Comparison of ENCODE assay signal across 8 mouse cellular contexts in genomic region chr4:133584059-133584951, GRCm38 (mm10). TPM values are rescaled to one million over a fixed set of nuclear protein-coding genes. Genes with fewer than 3 reads are reported as not detected.
DNase-seq lines count a peak whose midpoint lies in the region; ATAC-seq and TF ChIP-seq lines count a peak whose summit lies in the region.

Gene Gpn2 (plus strand): TSS chr4:133584362.

- no peak for TF ChIP-seq EP300 in MEL (IDR thresholded peaks at IDR 0.05; ENCODE audit: low read depth in 1 of 2, low read length in 2 of 2)

- H3K4me1 ChIP-seq in MEL (ENCODE audit: control insufficient read depth in 1 of 2, insufficient read depth in 2 of 2, low read length in 2 of 2) = peaks cover 0 to 6% of the 10 kb centered on the region in 2 experiments; a peak in 2 of 4 replicates
- peaks cover 5% of the 10 kb centered on the region for H3K4me1 ChIP-seq in forebrain, postnatal 0 days (ENCODE audit: insufficient read depth)
- 0 out of 2 replicates have a peak, but pooled peaks cover 5% of the 10 kb centered on the region for H3K4me1 ChIP-seq in lung, embryonic 14.5 days (ENCODE audit: insufficient read depth)
- H3K4me1 ChIP-seq in olfactory bulb, adult 2 months (ENCODE audit: control insufficient read depth, insufficient read depth, low read length) = peaks cover 8% of the 10 kb centered on the region

- H3K9ac ChIP-seq in MEL (ENCODE audit: control insufficient read depth, low read depth, low read length, poor library complexity, severe bottlenecking) = peak within 1 kb of the TSS; percentile 85
- peak within 1 kb of the TSS; percentile 88 for H3K9ac ChIP-seq in forebrain, postnatal 0 days
- H3K9ac ChIP-seq in lung, embryonic 14.5 days = peak within 1 kb of the TSS; percentile 72

- peak; percentile 65 to 89; a peak in 3 of 4 replicates for TF ChIP-seq POLR2A in MEL (IDR thresholded peaks at IDR 0.05; ENCODE audit: control insufficient read depth in 1 of 2, insufficient read depth in 1 of 2, low read depth in 1 of 2, low read length in 2 of 2, poor library complexity in 1 of 2)
- peak; percentile 83 for TF ChIP-seq POLR2A in olfactory bulb, adult 2 months (IDR thresholded peaks at IDR 0.05; ENCODE audit: insufficient read depth, low read depth, low read length)

- peak; percentile 98 for ATAC-seq in forebrain, postnatal 0 days
- ATAC-seq in lung, embryonic 14.5 days (ENCODE audit: insufficient read depth) = peak; percentile 91

- 5% methylated on average over 65 of the region's 65 CpGs for WGBS in forebrain, postnatal 0 days
- 1% methylated on average over 65 of the region's 65 CpGs for WGBS in lung, embryonic 14.5 days
- under 1% methylated on average over 65 of the region's 65 CpGs for WGBS in olfactory bulb, adult 2 months

- TF ChIP-seq RAD21 in MEL (IDR thresholded peaks at IDR 0.05; ENCODE audit: low read depth, low read length) = no peak

- H3K4me2 ChIP-seq in forebrain, postnatal 0 days (ENCODE audit: low read depth) = peak within 1 kb of the TSS; percentile 99
- H3K4me2 ChIP-seq in lung, embryonic 14.5 days = peak within 1 kb of the TSS; percentile 99

- no peaks in the 10 kb centered on the region for H3K9me3 ChIP-seq in MEL (replicated peaks; ENCODE audit: insufficient read depth, low read length)
- no peaks in the 10 kb centered on the region for H3K9me3 ChIP-seq in forebrain, postnatal 0 days (ENCODE audit: low read length)
- H3K9me3 ChIP-seq in lung, embryonic 14.5 days (ENCODE audit: low read depth, low read length) = no peaks in the 10 kb centered on the region

- H3K27me3 ChIP-seq in MEL (ENCODE audit: control insufficient read depth in 1 of 2, insufficient read depth in 2 of 2, low read length in 2 of 2) = no peaks in the 10 kb centered on the region
- no peaks in the 10 kb centered on the region for H3K27me3 ChIP-seq in forebrain, postnatal 0 days (ENCODE audit: insufficient read depth, low read length)
- H3K27me3 ChIP-seq in lung, embryonic 14.5 days (ENCODE audit: insufficient read depth, low read length) = no peaks in the 10 kb centered on the region

- peak within 1 kb of the TSS; percentile 81 for H3K27ac ChIP-seq in MEL (ENCODE audit: control insufficient read depth, low read depth, low read length)
- H3K27ac ChIP-seq in forebrain, postnatal 0 days (ENCODE audit: low read depth, low read length) = peak within 1 kb of the TSS; percentile 89
- H3K27ac ChIP-seq in lung, embryonic 14.5 days (ENCODE audit: low read depth) = peak within 1 kb of the TSS; percentile 71
- H3K27ac ChIP-seq in olfactory bulb, adult 2 months (ENCODE audit: insufficient read depth, low read depth, low read length) = peak within 1 kb of the TSS; percentile 81

- H3K36me3 ChIP-seq in MEL (ENCODE audit: control insufficient read depth in 1 of 2, insufficient read depth in 2 of 2, low read length in 2 of 2) = peaks cover 0 to 3% of the 10 kb centered on the region in 2 experiments; a peak in 2 of 4 replicates
- peaks cover 42% of the 10 kb centered on the region for H3K36me3 ChIP-seq in forebrain, postnatal 0 days (ENCODE audit: insufficient read depth)
- peaks cover 56% of the 10 kb centered on the region for H3K36me3 ChIP-seq in lung, embryonic 14.5 days (ENCODE audit: insufficient read depth)

- H3K4me3 ChIP-seq in MEL (ENCODE audit: control insufficient read depth in 1 of 2, insufficient read depth in 1 of 2, low read depth in 2 of 2, low read length in 2 of 2) = peak within 1 kb of the TSS; percentile 86 to 95
- H3K4me3 ChIP-seq in forebrain, postnatal 0 days (ENCODE audit: low read depth, low read length) = peak within 1 kb of the TSS; percentile 79
- peak within 1 kb of the TSS; percentile 83 for H3K4me3 ChIP-seq in lung, embryonic 14.5 days (ENCODE audit: low read depth, low read length)
- H3K4me3 ChIP-seq in olfactory bulb, adult 2 months (ENCODE audit: insufficient read depth, low read depth, low read length) = peak within 1 kb of the TSS; percentile 72

- no peak for TF ChIP-seq CTCF in MEL (IDR thresholded peaks at IDR 0.05 in 2 of 3, conservative IDR thresholded peaks at IDR 0.05 in 1 of 3; ENCODE audit: control insufficient read depth in 1 of 3, insufficient read depth in 1 of 3, low read depth in 2 of 3, low read length in 3 of 3, poor library complexity in 1 of 3, severe bottlenecking in 1 of 3)
- no peak for TF ChIP-seq CTCF in forebrain, postnatal 0 days (IDR thresholded peaks at IDR 0.05; ENCODE audit: low read depth)
- no peak for TF ChIP-seq CTCF in lung, embryonic 14.5 days (IDR thresholded peaks at IDR 0.05; ENCODE audit: low read depth)
- no peak for TF ChIP-seq CTCF in olfactory bulb, adult 2 months (IDR thresholded peaks at IDR 0.05; ENCODE audit: insufficient read depth, low read depth, low read length)

- peak; percentile 96 for DNase-seq in MEL (ENCODE audit: low read depth, low spot score)
- peak; percentile 79 to 87 for DNase-seq in cerebellum, adult 18-20 months
- peak; percentile 86 for DNase-seq in forebrain, postnatal 0 days
- peak; percentile 84 for DNase-seq in heart, postnatal 4 days
- DNase-seq in layer of hippocampus, adult 8-10 months (ENCODE audit: low spot score in 2 of 2) = peak; percentile 73 to 79
- DNase-seq in lung, embryonic 14.5 days = peak; percentile 93
- DNase-seq in thymus, adult 18-20 months = peak; percentile 67 to 77

- peaks cover 7% of the 10 kb centered on the region; the same call in 1 of the 2 replicates for H3K79me2 ChIP-seq in MEL (ENCODE audit: control insufficient read depth, insufficient read depth, low read length, poor library complexity)

TF ChIP-seq in MEL, 35 proteins besides CTCF, POLR2A, EP300 and RAD21 (continues in another document):
- TF ChIP-seq TAL1 (IDR thresholded peaks at IDR 0.05; ENCODE audit: low read length) (no peak), E2F4 (IDR thresholded peaks at IDR 0.05; ENCODE audit: borderline replicate concordance, low read depth, low read length) (no peak), MAX (IDR thresholded peaks at IDR 0.05; ENCODE audit: low read length) (peak; percentile 43), CHD1 (IDR thresholded peaks at IDR 0.05; ENCODE audit: low read depth, low read length) (no peak), POLR2AphosphoS2 (IDR thresholded peaks at IDR 0.05; ENCODE audit: low read length) (peak; percentile 80), USF1 (IDR thresholded peaks at IDR 0.05; ENCODE audit: low read depth, low read length) (peak; percentile 28; the same call in 1 of the 2 replicates), ZNF384 (IDR thresholded peaks at IDR 0.05; ENCODE audit: low read depth, low read length) (no peak), BHLHE40 (IDR thresholded peaks at IDR 0.05; ENCODE audit: borderline replicate concordance, low read depth, low read length) (no peak), TBP (IDR thresholded peaks at IDR 0.05; ENCODE audit: low read depth, low read length) (peak; percentile 76), MAFK (IDR thresholded peaks at IDR 0.05; ENCODE audit: borderline replicate concordance, low read depth, low read length) (no peak), NELFE (IDR thresholded peaks at IDR 0.05; ENCODE audit: low read depth, low read length) (peak; percentile 73), MYB (IDR thresholded peaks at IDR 0.05; ENCODE audit: low read depth, low read length) (0 out of 2 replicates have a peak, but pooled peaks have one; percentile 38), JUND (IDR thresholded peaks at IDR 0.05; ENCODE audit: low read depth, low read length) (no peak), USF2 (IDR thresholded peaks at IDR 0.05; ENCODE audit: borderline replicate concordance in 1 of 2, insufficient read depth in 1 of 2, low read depth in 1 of 2, low read length in 2 of 2) (no peak), NRF1 (IDR thresholded peaks at IDR 0.05; ENCODE audit: insufficient read depth, low read depth, low read length, poor library complexity, severe bottlenecking) (peak; percentile 65), TCF12 (IDR thresholded peaks at IDR 0.05; ENCODE audit: low read depth, low read length) (peak; percentile 28; the same call in 1 of the 2 replicates), KAT2A (conservative IDR thresholded peaks at IDR 0.05; ENCODE audit: low read depth, low read length) (peak; percentile 58; the same call in 1 of the 2 replicates), GABPA (IDR thresholded peaks at IDR 0.05; ENCODE audit: low read depth, low read length) (no peak), ELF1 (IDR thresholded peaks at IDR 0.05; ENCODE audit: low read depth, low read length) (peak; percentile 95), CHD2 (IDR thresholded peaks at IDR 0.05; ENCODE audit: low read length) (no peak), POLR2AphosphoS5 (IDR thresholded peaks at IDR 0.05; ENCODE audit: borderline replicate concordance, low read depth, low read length) (no peak), RCOR1 (IDR thresholded peaks at IDR 0.05; ENCODE audit: low read depth, low read length) (no peak), ETS1 (IDR thresholded peaks at IDR 0.05; ENCODE audit: low read depth, low read length) (no peak), ZKSCAN1 (IDR thresholded peaks at IDR 0.05; ENCODE audit: low read depth, low read length) (no peak), SMC3 (IDR thresholded peaks at IDR 0.05; ENCODE audit: low read depth, low read length) (no peak), SIN3A (IDR thresholded peaks at IDR 0.05; ENCODE audit: low read length) (peak; percentile 94), ZMIZ1 (IDR thresholded peaks at IDR 0.05; ENCODE audit: low read depth, low read length) (peak; percentile 75; the same call in 1 of the 2 replicates), GATA1 (IDR thresholded peaks at IDR 0.05; ENCODE audit: low read depth, low read length) (no peak), HCFC1 (IDR thresholded peaks at IDR 0.05; ENCODE audit: low read depth, low read length) (peak; percentile 89), MAZ (IDR thresholded peaks at IDR 0.05; ENCODE audit: low read depth, low read length) (no peak), UBTF (IDR thresholded peaks at IDR 0.05; ENCODE audit: borderline replicate concordance, insufficient read depth, low read depth, low read length) (no peak), ZC3H11A (IDR thresholded peaks at IDR 0.05; ENCODE audit: low read depth, low read length) (no peak)

RNA-seq across cellular contexts. Expression of gene Gpn2, which starts in this region (rescaled TPM):
- total RNA-seq in MEL (2012; rRNA removed) = 26.7 and 28.6 TPM in 2 replicates
- polyA plus RNA-seq in MEL (2012; ENCODE audit: insufficient read depth in 1 of 2, insufficient read length in 2 of 2, low read depth in 1 of 2, low replicate concordance in 2 of 2, missing spikeins in 1 of 2) = 10 to 100 TPM in 1 of 2 experiments, not detected in 1; 43.3 TPM
- 18.5 and 20.5 TPM in 2 replicates for total RNA-seq in forebrain, postnatal 0 days (2014; rRNA removed)
- polyA plus RNA-seq in forebrain, postnatal 0 days (2015; fragmentation: Nextera tagmentation; extraction: Ambion mirVana) = 16.8 and 19.7 TPM in 2 replicates
- 10 to 100 TPM; 11.0 to 11.1 TPM for total RNA-seq in heart, postnatal 4 days (2021)
- total RNA-seq in layer of hippocampus, adult 8-10 months (2022) = 10 to 100 TPM in 2 of 4 experiments, 1 to 10 TPM in 2; 9.3 to 11.8 (median 10.3) TPM
- polyA plus RNA-seq in lung, embryonic 14.5 days (2014; fragmentation: Nextera tagmentation; extraction: Ambion mirVana) = 21.1 and 23.7 TPM in 2 replicates
- polyA plus RNA-seq in olfactory bulb, adult 2 months (2012; ENCODE audit: insufficient read depth, insufficient read length, low replicate concordance, missing spikeins) = not detected in 2 replicates

Comparison
In these comparisons a context has a peak if more than half of its experiments do, and no peak if none do; other contexts are left out.
1. Peak in every context shown above with its lines: DNase-seq, ATAC-seq, H3K4me3 ChIP-seq and H3K27ac ChIP-seq.